Mouse (Mus musculus) kidney, adult 2 months (tissue): ENCODE measurements at regions not wholly inside any gene's neighbourhood (a gene's known extent, or its start where the extent isn't known, plus 50 kb on each side); places are given as distances from the start of the nearest gene placed in this dataset.

Source experiments
- CTCF ChIP-seq: fragments of 200-500 bp; conservative IDR thresholded peaks from 2 replicates; pipeline ENCODE4 v1.5.1; 2011; ENCODE audit warnings: low read depth, mild to moderate bottlenecking, control low read depth, low read length, moderate library complexity, mixed read lengths; ENCODE audit not compliant: insufficient read depth, insufficient read length
- POLR2A ChIP-seq: fragments of 200-500 bp; IDR thresholded peaks from one replicate; pipeline ENCODE4 v1.6.1; 2011; ENCODE audit warnings: low read depth, low read length, control low read depth

DNA sequence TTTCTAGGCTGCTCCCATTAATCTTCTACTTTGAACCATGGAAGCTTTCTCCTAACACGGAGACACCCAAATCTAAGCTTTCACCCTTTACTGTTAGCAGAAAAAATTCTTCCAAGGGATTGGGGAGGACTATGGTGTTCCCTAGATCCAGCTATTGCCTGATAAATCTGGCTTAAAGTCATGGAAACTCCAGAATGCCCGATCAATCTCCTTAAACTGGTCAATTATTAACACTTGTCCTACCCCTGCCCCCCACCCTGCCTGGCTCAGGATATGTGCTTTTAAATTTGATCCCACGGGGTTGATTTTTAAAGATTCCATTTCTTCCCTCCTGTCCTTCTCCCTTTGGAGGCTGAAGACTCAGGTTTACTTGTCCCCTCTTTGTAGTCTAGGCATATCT is 149.9 kb downstream of the Akr1d1 start:
- no peak for TF ChIP-seq POLR2A
- no peak for TF ChIP-seq CTCF
